Mouse (Mus musculus): ENCODE results near the gene Nxph1. TPM values are rescaled to one million over a fixed set of nuclear protein-coding genes. Genes with fewer than 3 reads are reported as not detected.

Nxph1 gene
- polyA plus RNA-seq, 1 experiment = 0.11 TPM

DNA sequence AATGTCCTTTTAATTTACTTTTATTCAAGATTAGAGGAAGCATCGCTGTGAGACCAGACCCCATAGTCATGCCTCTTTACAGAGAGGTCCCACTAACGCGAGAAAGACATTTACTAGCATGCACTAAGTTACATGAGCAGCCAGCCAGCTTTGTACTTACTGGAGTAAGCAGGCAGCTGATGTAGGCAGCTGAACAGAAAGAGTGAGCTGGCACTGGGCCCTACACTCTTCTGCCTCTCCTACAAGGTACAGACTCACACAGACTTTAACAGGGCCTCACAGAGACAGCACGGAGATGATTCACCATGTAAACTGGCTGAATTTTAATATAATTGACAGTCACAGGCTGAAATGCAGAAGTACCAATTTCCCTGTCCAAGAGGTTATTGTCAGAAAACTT is 11.6 kb downstream of the Nxph1 start:
- no peak for DNase-seq
- peaks cover 1% of the 10 kb centered on the region; the same call in 1 of the 2 replicates for H3K27me3 ChIP-seq (replicated peaks; ENCODE audit: control insufficient read depth, insufficient read depth, low read length)
- TF ChIP-seq POLR2A (IDR thresholded peaks at IDR 0.05; ENCODE audit: low read depth, low read length) (no peak), CTCF (conservative IDR thresholded peaks at IDR 0.05; ENCODE audit: insufficient read depth, insufficient read length, low read depth, low read length) (no peak)
- H3K4me1 ChIP-seq (ENCODE audit: control insufficient read depth, insufficient read depth, low read length) = no peaks in the 10 kb centered on the region
- no peak overlapping the region for H3K27ac ChIP-seq (ENCODE audit: insufficient read depth, low read depth, low read length)
- no peaks in the 10 kb centered on the region for H3K36me3 ChIP-seq (ENCODE audit: control insufficient read depth, insufficient read depth, low read length)
- no peak overlapping the region for H3K4me3 ChIP-seq (ENCODE audit: insufficient read depth, low read depth, low read length)
- WGBS = 79% methylated on average over 4 of the region's 4 CpGs

- Histone ChIP-seq H3K27ac (ENCODE audit: insufficient read depth, low read depth, low read length) (no peak overlapping the region), H3K4me3 (ENCODE audit: insufficient read depth, low read depth, low read length) (no peak overlapping the region), H3K4me1 (ENCODE audit: control insufficient read depth, insufficient read depth, low read length) (no peaks in the 10 kb centered on the region), H3K36me3 (ENCODE audit: control insufficient read depth, insufficient read depth, low read length) (no peaks in the 10 kb centered on the region), H3K27me3 (replicated peaks; ENCODE audit: control insufficient read depth, insufficient read depth, low read length) (no peaks in the 10 kb centered on the region)
- no peak for TF ChIP-seq CTCF (conservative IDR thresholded peaks at IDR 0.05; ENCODE audit: insufficient read depth, insufficient read length, low read depth, low read length)
- no peak for TF ChIP-seq POLR2A (IDR thresholded peaks at IDR 0.05; ENCODE audit: low read depth, low read length)
- WGBS = 34% methylated on average over 2 of the region's 2 CpGs
- DNase-seq = no peak
Measured at GRCm38 (mm10) chr6:8970576-8970975, 22.3 kb downstream of the Nxph1 start.

GRCm38 (mm10) chr6:8979237-8979871 is 31.1 kb downstream of the Nxph1 start:
- Histone ChIP-seq H3K4me1 (ENCODE audit: control insufficient read depth, insufficient read depth, low read length) (no peaks in the 10 kb centered on the region), H3K36me3 (ENCODE audit: control insufficient read depth, insufficient read depth, low read length) (no peaks in the 10 kb centered on the region), H3K27me3 (replicated peaks; ENCODE audit: control insufficient read depth, insufficient read depth, low read length) (no peaks in the 10 kb centered on the region), H3K27ac (ENCODE audit: insufficient read depth, low read depth, low read length) (no peak overlapping the region), H3K4me3 (ENCODE audit: insufficient read depth, low read depth, low read length) (no peak overlapping the region)
- TF ChIP-seq CTCF (conservative IDR thresholded peaks at IDR 0.05; ENCODE audit: insufficient read depth, insufficient read length, low read depth, low read length) = no peak
- TF ChIP-seq POLR2A (IDR thresholded peaks at IDR 0.05; ENCODE audit: low read depth, low read length) = no peak
- 45% methylated on average over 4 of the region's 4 CpGs for WGBS
- DNase-seq = no peak

DNA sequence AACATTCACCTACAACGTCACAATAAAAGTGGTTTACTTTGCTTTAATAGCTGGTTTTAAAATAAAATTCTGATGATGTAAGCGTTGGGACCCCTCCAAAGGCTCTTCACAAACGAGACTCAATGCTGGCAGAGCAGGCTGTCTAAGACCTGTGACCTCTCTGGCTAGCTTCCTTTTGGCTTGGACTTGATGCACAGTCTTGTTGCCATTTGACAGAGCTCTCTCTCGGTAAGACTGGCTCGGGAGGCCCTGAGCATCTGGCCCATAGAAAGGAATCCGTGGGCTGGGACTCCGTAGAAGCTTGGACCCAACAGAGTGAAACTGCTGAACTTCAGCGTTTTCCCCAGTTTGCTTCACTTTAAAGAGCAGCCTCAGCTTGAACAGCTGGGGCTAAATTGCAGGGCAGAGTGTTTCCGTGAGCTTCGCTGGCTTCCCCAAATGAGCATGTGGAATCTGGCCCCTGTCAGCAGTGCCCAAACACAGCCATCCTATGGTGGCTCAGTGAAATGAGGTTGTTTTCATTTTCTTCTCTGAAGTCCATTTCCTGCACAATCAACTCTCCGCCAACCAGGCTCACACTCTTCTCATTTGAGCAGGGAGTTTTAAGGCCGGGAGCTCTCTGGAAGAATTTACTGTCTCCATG is 48.2 kb downstream of the Nxph1 start:
- Histone ChIP-seq H3K27ac (ENCODE audit: insufficient read depth, low read depth, low read length) (no peak overlapping the region), H3K27me3 (replicated peaks; ENCODE audit: control insufficient read depth, insufficient read depth, low read length) (no peaks in the 10 kb centered on the region), H3K4me1 (ENCODE audit: control insufficient read depth, insufficient read depth, low read length) (no peaks in the 10 kb centered on the region), H3K4me3 (ENCODE audit: insufficient read depth, low read depth, low read length) (no peak overlapping the region), H3K36me3 (ENCODE audit: control insufficient read depth, insufficient read depth, low read length) (no peaks in the 10 kb centered on the region)
- WGBS = 32% methylated on average over 12 of the region's 12 CpGs
- TF ChIP-seq CTCF (conservative IDR thresholded peaks at IDR 0.05; ENCODE audit: insufficient read depth, insufficient read length, low read depth, low read length) = no peak
- TF ChIP-seq POLR2A (IDR thresholded peaks at IDR 0.05; ENCODE audit: low read depth, low read length) = no peak
- peak; percentile 18 for DNase-seq

- peak; percentile 2 for DNase-seq
- TF ChIP-seq POLR2A (IDR thresholded peaks at IDR 0.05; ENCODE audit: low read depth, low read length) = no peak
- TF ChIP-seq CTCF (conservative IDR thresholded peaks at IDR 0.05; ENCODE audit: insufficient read depth, insufficient read length, low read depth, low read length) = no peak
- no peaks in the 10 kb centered on the region for H3K36me3 ChIP-seq (ENCODE audit: control insufficient read depth, insufficient read depth, low read length)
- no peaks in the 10 kb centered on the region for H3K4me1 ChIP-seq (ENCODE audit: control insufficient read depth, insufficient read depth, low read length)
- no peak overlapping the region for H3K27ac ChIP-seq (ENCODE audit: insufficient read depth, low read depth, low read length)
- H3K27me3 ChIP-seq (replicated peaks; ENCODE audit: control insufficient read depth, insufficient read depth, low read length) = no peaks in the 10 kb centered on the region
- no peak overlapping the region for H3K4me3 ChIP-seq (ENCODE audit: insufficient read depth, low read depth, low read length)
- WGBS = 49% methylated on average over 2 of the region's 2 CpGs
Measured at GRCm38 (mm10) chr6:8997326-8997725, 49.1 kb downstream of the Nxph1 start.

GRCm38 (mm10) chr6:9002686-9003085 is 54.5 kb downstream of the Nxph1 start:
- Histone ChIP-seq H3K4me3 (ENCODE audit: insufficient read depth, low read depth, low read length) (no peak overlapping the region), H3K4me1 (ENCODE audit: control insufficient read depth, insufficient read depth, low read length) (no peaks in the 10 kb centered on the region), H3K27ac (ENCODE audit: insufficient read depth, low read depth, low read length) (no peak overlapping the region), H3K27me3 (replicated peaks; ENCODE audit: control insufficient read depth, insufficient read depth, low read length) (no peaks in the 10 kb centered on the region), H3K36me3 (ENCODE audit: control insufficient read depth, insufficient read depth, low read length) (no peaks in the 10 kb centered on the region)
- TF ChIP-seq POLR2A (IDR thresholded peaks at IDR 0.05; ENCODE audit: low read depth, low read length) (no peak), CTCF (conservative IDR thresholded peaks at IDR 0.05; ENCODE audit: insufficient read depth, insufficient read length, low read depth, low read length) (no peak)
- DNase-seq = no peak
- 18% methylated on average over 3 of the region's 3 CpGs for WGBS

DNA sequence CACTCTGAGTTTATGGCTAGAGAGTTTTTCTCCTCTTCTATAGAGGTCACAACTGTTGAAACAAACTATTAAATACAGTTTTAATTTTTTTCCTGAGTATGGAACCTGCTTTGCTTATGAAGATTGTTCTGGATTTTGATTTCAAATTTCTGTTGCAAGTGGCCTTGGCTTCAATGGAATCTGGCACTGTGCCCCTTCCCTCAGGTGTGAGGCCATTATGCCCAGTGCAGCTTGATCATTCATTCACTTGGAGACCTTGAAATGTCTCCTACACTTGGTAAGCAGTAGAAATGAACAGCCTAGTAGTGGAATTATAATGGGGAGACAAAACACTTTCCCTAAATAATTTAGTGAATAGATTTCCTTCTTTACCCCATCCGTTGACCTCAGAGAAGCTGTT is 78.4 kb downstream of the Nxph1 start:
- WGBS = 88% methylated on average over 1 of the region's 1 CpGs
- no peak for DNase-seq
- TF ChIP-seq POLR2A (IDR thresholded peaks at IDR 0.05; ENCODE audit: low read depth, low read length) (no peak), CTCF (conservative IDR thresholded peaks at IDR 0.05; ENCODE audit: insufficient read depth, insufficient read length, low read depth, low read length) (no peak)

More for the DNA sequence above, 78.4 kb downstream of the Nxph1 start:
- H3K4me1 ChIP-seq (ENCODE audit: control insufficient read depth, insufficient read depth, low read length) = no peaks in the 10 kb centered on the region
- H3K36me3 ChIP-seq (ENCODE audit: control insufficient read depth, insufficient read depth, low read length) = no peaks in the 10 kb centered on the region
- no peaks in the 10 kb centered on the region for H3K27me3 ChIP-seq (replicated peaks; ENCODE audit: control insufficient read depth, insufficient read depth, low read length)
- no peak overlapping the region for H3K4me3 ChIP-seq (ENCODE audit: insufficient read depth, low read depth, low read length)
- no peak overlapping the region for H3K27ac ChIP-seq (ENCODE audit: insufficient read depth, low read depth, low read length)
